Mouse (Mus musculus): ENCODE results near the gene Gm12569. TPM values are rescaled to one million over a fixed set of nuclear protein-coding genes. Genes with fewer than 3 reads are reported as not detected.

Gm12569 gene
- not detected in 2 replicates for polyA plus RNA-seq (2015; fragmentation: Nextera tagmentation; extraction: Ambion mirVana)

DNA sequence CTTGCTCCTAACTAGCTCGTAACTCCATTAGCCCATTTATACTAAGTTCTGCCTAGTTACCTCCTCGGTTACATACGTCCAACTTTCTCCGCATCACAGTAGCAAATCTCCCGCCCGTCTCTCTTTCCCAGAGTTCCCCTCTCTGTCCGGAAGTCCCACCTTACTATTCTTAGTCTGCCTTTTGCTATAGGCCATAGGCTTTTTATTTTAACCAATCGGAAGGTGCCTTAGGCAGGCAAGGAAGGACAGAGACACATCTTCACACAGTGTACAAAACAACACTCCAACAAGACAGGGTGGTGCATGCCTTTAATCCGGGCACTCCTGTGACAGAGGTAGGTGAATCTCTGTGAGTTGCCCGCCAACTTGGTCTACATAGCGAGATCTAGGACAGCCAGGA is at the start of gene Gm12569:
Gene Gm12569 (plus strand): TSS at position 166 of the 400 bp plus-strand sequence.
- no peak within 1 kb of the TSS for H3K4me2 ChIP-seq
- no peaks in the 10 kb centered on the region for H3K9me3 ChIP-seq

DNA sequence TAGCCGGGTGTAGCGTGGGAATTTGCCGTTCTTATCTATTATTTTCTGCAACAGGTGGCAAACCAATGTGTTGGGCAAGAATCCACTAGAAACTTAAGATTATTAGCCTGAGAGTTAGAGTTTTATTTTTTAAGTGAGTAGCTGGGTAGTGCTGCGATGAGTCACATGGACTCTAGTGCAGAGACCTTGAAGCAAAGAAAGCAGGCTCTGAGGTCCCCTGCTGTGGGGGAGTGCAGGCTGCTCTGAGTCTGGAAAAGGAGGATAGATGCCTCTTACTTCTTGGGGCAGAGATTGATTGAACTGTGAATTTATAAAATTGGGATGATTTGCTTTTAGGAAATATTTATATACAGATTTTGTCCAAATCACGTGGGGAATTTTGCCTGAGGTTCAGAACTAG is 17.5 kb upstream of the Gm12569 start:
- WGBS: 83% methylated on average over 5 of the region's 5 CpGs
- H3K27ac ChIP-seq (replicated peaks): no peak overlapping the region

More for the DNA sequence above, at the start of gene Gm12569:
- H3K4me3 ChIP-seq: no peak within 1 kb of the TSS
- H3K9ac ChIP-seq: no peak within 1 kb of the TSS
- no peaks in the 10 kb centered on the region for H3K4me1 ChIP-seq (replicated peaks)
- no peaks in the 10 kb centered on the region for H3K27me3 ChIP-seq
- no peak for ATAC-seq (ENCODE audit: low read depth)
- no peak within 1 kb of the TSS for H3K27ac ChIP-seq (replicated peaks)
- WGBS: 94% methylated on average over 11 of the region's 11 CpGs
- no peaks in the 10 kb centered on the region for H3K36me3 ChIP-seq

DNA sequence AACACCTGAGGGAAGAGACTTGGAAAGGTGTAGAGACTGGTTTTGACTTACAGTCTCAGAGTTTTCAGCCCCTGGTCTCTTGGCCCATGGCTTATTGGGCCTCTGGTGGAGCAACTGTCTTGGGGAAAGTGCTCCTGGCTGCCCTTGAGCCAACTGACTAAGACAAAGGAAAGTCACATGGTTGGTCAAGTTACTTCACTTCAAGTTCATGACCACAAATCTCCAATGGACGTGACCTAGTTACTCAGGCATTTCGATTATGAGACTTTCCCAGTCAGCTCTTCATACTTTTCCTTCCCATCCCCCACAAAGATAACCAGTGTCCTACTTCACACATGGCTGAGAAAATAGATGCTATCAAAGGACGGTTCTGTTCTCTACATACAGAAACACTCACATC is 12.5 kb upstream of the Gm12569 start:
- ATAC-seq (ENCODE audit: low read depth): no peak
- Histone ChIP-seq H3K9me3 (0 out of 2 replicates have a peak, but pooled peaks cover 4% of the 10 kb centered on the region), H3K4me1 (replicated peaks) (no peaks in the 10 kb centered on the region), H3K27me3 (no peaks in the 10 kb centered on the region), H3K27ac (replicated peaks) (no peak overlapping the region), H3K4me2 (no peak overlapping the region), H3K36me3 (no peaks in the 10 kb centered on the region), H3K4me3 (no peak overlapping the region), H3K9ac (no peak overlapping the region)
- 90% methylated on average over 3 of the region's 3 CpGs for WGBS

More for the DNA sequence above, 17.5 kb upstream of the Gm12569 start:
- no peak overlapping the region for H3K4me2 ChIP-seq
- no peaks in the 10 kb centered on the region for H3K27me3 ChIP-seq
- ATAC-seq (ENCODE audit: low read depth): no peak
- H3K4me3 ChIP-seq: no peak overlapping the region
- no peaks in the 10 kb centered on the region for H3K36me3 ChIP-seq
- H3K9me3 ChIP-seq: 0 out of 2 replicates have a peak, but pooled peaks cover 4% of the 10 kb centered on the region
- no peaks in the 10 kb centered on the region for H3K4me1 ChIP-seq (replicated peaks)
- H3K9ac ChIP-seq: no peak overlapping the region

DNA sequence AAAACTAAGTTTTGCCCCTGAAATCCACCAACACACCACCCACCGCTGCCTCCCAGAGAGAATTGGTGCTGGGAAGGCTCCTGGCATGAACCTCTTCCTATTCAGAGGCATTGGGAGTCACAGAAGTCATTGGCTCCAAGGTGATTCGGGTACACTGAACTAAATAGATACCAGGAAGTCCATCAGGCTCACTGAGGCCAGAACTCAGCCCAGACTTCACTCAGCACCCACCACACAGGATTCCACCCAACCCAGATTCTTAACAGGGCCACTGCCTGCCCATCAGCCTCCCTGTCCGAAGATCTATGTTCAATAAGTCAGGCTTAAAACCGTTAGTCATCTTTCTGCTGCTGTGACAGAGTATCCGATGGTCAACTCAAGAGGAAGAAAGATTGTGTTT is 8.8 kb upstream of the Gm12569 start:
- Histone ChIP-seq H3K4me3 (no peak overlapping the region), H3K27ac (replicated peaks) (no peak overlapping the region), H3K4me1 (replicated peaks) (no peaks in the 10 kb centered on the region), H3K4me2 (no peak overlapping the region), H3K9ac (no peak overlapping the region), H3K9me3 (no peaks in the 10 kb centered on the region), H3K36me3 (no peaks in the 10 kb centered on the region), H3K27me3 (no peaks in the 10 kb centered on the region)
- no peak for ATAC-seq (ENCODE audit: low read depth)
- 92% methylated on average over 5 of the region's 5 CpGs for WGBS

DNA sequence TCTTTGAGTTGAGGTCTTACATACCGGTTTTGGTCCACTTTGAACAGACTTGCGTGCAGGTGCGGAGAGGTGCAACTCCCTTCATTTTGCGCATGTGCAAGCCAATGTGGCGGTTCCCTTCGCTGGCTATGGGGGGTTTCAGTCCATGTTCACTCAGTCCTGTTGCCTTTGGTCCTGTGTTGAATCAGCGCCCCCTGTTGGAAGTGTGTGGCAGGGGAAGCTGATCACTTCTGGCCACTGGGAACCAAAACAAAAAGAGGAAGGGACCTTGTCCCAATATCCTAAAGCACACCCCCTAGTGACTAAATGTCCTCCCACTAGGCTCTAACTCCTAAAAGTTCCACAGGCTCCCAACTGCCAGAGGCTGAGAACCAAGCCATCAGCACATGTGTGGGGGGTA is 6.3 kb upstream of the Gm12569 start:
- Histone ChIP-seq H3K4me2 (no peak overlapping the region), H3K27me3 (no peaks in the 10 kb centered on the region), H3K9me3 (no peaks in the 10 kb centered on the region), H3K27ac (replicated peaks) (no peak overlapping the region), H3K36me3 (no peaks in the 10 kb centered on the region), H3K4me1 (replicated peaks) (no peaks in the 10 kb centered on the region), H3K4me3 (no peak overlapping the region), H3K9ac (no peak overlapping the region)
- WGBS: 87% methylated on average over 7 of the region's 7 CpGs
- no peak for ATAC-seq (ENCODE audit: low read depth)

DNA sequence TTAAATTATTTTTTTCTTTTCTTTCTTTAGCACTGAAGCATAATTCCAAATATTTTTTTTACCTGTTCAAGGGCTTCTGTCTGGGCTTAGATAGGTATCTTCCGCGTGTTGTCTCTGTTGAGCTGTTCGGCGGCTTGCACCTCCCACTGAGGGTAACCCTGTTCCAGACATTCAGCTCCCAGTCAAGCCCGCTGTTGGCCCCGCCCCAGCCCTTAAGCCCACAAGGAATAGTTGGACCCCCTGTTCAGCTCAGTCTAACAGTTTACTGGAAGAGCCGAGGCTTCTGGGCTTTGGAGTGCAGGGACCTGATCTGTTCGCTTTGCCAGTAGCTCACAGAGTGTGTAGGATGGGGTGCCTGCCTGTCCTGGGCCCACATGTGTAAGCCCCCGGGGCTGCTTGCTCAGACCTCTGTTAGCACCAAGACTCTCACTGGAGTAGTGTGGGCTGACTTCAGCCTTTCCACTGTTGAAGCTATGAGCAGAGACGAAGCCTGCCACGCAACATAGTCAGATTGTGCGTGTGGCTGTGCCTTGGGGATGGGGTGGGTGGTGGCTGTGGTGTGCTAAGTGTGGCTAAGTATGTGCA is 785 bp upstream of the Gm12569 start:
- Histone ChIP-seq H3K9ac (no peak overlapping the region), H3K4me1 (replicated peaks) (no peaks in the 10 kb centered on the region), H3K36me3 (no peaks in the 10 kb centered on the region), H3K27me3 (no peaks in the 10 kb centered on the region), H3K4me3 (no peak overlapping the region), H3K9me3 (no peaks in the 10 kb centered on the region), H3K27ac (replicated peaks) (no peak overlapping the region), H3K4me2 (no peak overlapping the region)
- WGBS: 81% methylated on average over 12 of the region's 12 CpGs
- ATAC-seq (ENCODE audit: low read depth): no peak

DNA sequence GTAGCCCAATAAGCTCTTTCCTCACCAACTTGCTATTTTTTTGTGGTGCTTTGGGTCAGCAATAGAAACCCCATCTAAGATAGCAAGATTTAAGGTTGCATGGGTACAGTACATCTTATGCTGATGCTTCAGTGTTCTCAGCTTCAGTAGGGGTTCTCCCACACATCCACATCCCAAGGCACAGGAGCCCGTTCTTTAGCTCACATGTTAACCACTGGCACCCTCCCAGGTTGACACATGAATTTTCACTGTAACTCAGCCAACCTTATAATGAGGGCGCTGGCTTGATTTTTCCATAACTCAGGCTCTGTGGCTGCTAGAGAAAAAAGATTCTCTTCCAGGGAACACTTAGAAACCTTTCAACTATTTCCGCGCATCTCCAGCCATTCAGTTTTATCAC is 6.8 kb downstream of the Gm12569 start:
- H3K27ac ChIP-seq (replicated peaks): no peak overlapping the region
- 88% methylated on average over 4 of the region's 4 CpGs for WGBS
- no peaks in the 10 kb centered on the region for H3K27me3 ChIP-seq
- H3K4me3 ChIP-seq: no peak overlapping the region
- H3K9ac ChIP-seq: no peak overlapping the region
- no peak for ATAC-seq (ENCODE audit: low read depth)
- no peaks in the 10 kb centered on the region for H3K9me3 ChIP-seq
- H3K4me2 ChIP-seq: no peak overlapping the region
- H3K36me3 ChIP-seq: no peaks in the 10 kb centered on the region
- H3K4me1 ChIP-seq (replicated peaks): no peaks in the 10 kb centered on the region

DNA sequence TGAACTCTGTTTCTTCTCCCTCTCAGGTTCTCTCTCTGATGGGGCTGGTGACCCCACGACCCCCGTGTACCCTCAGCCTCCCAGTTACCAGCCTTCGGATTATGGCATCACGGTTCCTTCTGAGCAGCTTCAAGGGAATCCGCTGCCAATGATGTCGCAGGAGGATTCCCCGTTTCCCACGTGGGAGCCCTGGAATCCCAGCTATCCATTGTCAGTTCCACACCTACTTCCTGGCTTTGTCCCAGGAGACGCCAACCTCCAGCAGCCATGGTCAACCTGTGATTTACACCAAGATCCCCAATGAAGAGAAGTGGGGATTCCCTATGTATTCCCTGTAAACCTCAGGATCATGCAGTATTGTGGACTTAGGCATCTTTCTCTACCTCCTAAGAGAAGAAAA is 14.4 kb downstream of the Gm12569 start:
- Histone ChIP-seq H3K9me3 (no peaks in the 10 kb centered on the region), H3K4me2 (no peak overlapping the region), H3K4me3 (no peak overlapping the region), H3K27ac (replicated peaks) (no peak overlapping the region), H3K4me1 (replicated peaks) (no peaks in the 10 kb centered on the region), H3K9ac (no peak overlapping the region), H3K27me3 (no peaks in the 10 kb centered on the region), H3K36me3 (no peaks in the 10 kb centered on the region)
- WGBS: 90% methylated on average over 9 of the region's 9 CpGs
- no peak for ATAC-seq (ENCODE audit: low read depth)

DNA sequence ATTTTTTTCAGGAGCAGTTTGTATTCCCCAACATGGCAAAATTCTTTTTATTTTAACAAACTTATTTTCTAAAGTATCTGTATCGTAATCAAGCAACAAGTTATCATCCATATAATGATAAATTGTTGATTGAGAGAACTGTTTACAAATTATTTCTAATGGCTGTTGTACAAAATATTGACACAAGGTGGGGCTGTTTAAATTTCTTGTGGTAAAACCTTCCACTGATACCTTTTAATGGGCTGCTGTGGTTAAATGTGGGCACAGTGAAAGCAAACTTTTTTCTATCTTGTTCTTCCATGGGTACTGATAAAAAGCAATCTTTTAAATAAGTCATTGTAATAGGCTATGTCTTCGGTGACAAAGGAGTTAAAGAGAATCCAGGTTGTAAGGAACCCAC is 22.6 kb downstream of the Gm12569 start:
- ATAC-seq (ENCODE audit: low read depth): no peak
- no peak overlapping the region for H3K4me2 ChIP-seq
- H3K9me3 ChIP-seq: peaks cover 6% of the 10 kb centered on the region; the same call in 1 of the 2 replicates
- no peaks in the 10 kb centered on the region for H3K27me3 ChIP-seq
- WGBS: 89% methylated on average over 2 of the region's 2 CpGs
- no peak overlapping the region for H3K27ac ChIP-seq (replicated peaks)
- H3K36me3 ChIP-seq: no peaks in the 10 kb centered on the region
- H3K9ac ChIP-seq: no peak overlapping the region
- no peak overlapping the region for H3K4me3 ChIP-seq
- no peaks in the 10 kb centered on the region for H3K4me1 ChIP-seq (replicated peaks)

DNA sequence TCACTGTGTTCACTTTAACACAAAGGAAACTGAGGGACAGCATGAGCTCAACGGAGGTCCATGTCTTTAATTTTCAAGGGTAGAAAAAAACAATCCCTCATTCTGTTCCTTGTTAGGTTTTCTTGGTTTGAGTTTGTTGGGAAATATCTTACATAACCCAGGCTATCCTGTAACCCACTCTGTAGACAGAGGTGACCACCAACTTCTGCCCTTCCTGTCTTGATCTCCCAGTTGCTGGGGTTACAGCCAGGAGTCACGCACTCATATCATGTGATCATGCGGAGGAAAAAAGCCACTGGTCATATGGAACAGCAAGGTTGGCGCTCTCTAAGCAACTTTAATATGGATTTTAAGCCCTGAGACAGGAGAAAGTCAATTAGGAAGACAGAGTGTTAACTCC is 36.7 kb downstream of the Gm12569 start:
- no peak for ATAC-seq (ENCODE audit: low read depth)
- Histone ChIP-seq H3K27ac (replicated peaks) (no peak overlapping the region), H3K4me2 (no peak overlapping the region), H3K4me1 (replicated peaks) (peaks cover under 1% of the 10 kb centered on the region), H3K9me3 (no peaks in the 10 kb centered on the region), H3K36me3 (no peaks in the 10 kb centered on the region), H3K27me3 (no peaks in the 10 kb centered on the region), H3K9ac (no peak overlapping the region), H3K4me3 (no peak overlapping the region)
- 90% methylated on average over 4 of the region's 4 CpGs for WGBS

DNA sequence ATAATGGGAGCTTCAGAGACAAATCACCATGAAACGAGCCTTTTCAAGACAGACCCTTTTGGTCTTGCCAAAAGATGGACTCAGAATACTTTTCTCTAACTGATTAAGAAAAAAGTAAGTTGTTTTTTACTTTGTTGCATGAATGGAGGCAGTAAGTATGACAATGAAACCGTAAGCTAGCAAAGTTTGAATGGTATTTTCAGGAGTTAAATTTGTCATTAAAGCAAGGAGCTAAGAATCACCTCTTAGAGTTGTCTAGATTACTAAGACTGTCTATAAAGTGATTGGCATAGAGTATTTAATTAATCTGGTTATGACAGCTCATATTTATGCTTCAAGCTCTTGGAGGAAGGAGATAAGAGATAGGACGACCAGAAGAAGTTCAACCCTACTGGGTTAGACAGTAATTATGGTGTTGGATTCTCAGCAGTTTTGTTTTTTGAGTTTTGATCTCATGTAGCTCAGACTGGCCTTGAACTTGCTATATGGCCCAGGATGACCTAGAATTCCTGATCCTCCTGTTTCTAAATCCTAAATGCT is 41.5 kb downstream of the Gm12569 start, which contains the start of gene Clk4:
Gene Clk4 (plus strand): TSS at position 51 of the 540 bp plus-strand sequence.
- no peaks in the 10 kb centered on the region for H3K36me3 ChIP-seq
- H3K4me2 ChIP-seq: peak within 1 kb of the TSS; percentile 82
- H3K9me3 ChIP-seq: no peaks in the 10 kb centered on the region
- no peaks in the 10 kb centered on the region for H3K27me3 ChIP-seq
- ATAC-seq (ENCODE audit: low read depth): no peak
- peak within 1 kb of the TSS; percentile 95 for H3K27ac ChIP-seq (replicated peaks)
- 75% methylated on average over 3 of the region's 3 CpGs for WGBS
- H3K4me1 ChIP-seq (replicated peaks): peaks cover 37% of the 10 kb centered on the region
- H3K9ac ChIP-seq: peak within 1 kb of the TSS; percentile 97
- H3K4me3 ChIP-seq: peak within 1 kb of the TSS; percentile 90

DNA sequence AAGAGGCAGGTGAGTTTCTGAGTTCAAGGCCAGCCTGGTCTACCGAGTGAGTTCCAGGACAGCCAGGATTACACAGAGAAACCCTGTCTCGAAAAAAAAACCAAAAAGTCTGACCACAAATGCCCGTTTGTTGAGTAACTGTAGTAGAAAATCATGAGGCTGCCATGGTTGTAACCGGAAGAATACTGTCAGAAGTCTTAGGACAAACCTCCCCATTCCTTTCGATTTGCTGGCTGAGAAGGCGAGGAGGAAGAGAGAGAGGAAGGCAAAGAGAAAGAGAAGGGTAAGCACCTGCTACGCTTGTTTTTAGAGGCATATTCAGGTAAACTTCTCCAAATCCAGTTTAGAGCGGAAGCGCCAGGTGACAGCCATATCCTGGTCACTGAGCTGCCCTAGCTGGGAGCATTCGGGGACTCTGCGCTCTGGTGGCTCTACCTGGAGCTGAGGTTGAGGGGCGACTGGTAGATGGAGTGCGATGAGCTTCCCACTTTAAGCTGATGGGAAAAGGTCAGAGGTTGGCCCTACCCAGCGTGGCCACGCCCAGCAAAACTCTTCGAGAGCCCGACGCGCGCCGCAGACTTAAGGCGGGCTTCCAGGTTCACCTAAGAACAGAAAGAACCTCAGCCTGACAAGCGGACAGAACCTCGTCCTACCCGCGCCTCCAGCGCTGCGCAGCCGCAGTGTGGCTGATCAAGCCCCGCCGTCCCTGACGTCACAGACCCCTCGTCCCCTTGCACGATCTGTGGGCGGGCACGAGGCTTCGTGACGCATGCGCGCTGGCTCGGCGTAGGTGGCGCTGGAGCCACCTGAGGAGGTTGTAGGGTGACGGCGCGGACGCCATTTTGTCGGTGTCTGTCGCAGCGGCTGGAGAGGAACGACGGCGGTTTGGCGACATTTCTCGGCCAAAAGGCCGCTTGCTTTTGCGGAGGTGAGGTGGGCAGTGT is 42.3 kb downstream of the Gm12569 start, which contains the start of gene BC049762:
Gene BC049762 (minus strand): TSS at position 705 of the 944 bp plus-strand sequence.
- H3K4me1 ChIP-seq (replicated peaks): peaks cover 41% of the 10 kb centered on the region
- no peaks in the 10 kb centered on the region for H3K27me3 ChIP-seq
- WGBS: 9% methylated on average over 57 of the region's 57 CpGs
- H3K4me3 ChIP-seq: peak within 1 kb of the TSS; percentile 90
- peak within 1 kb of the TSS; percentile 95 for H3K27ac ChIP-seq (replicated peaks)
- ATAC-seq (ENCODE audit: low read depth): peak; percentile 99
- peak within 1 kb of the TSS; percentile 82 for H3K4me2 ChIP-seq
- H3K9me3 ChIP-seq: no peaks in the 10 kb centered on the region
- H3K36me3 ChIP-seq: peaks cover 4% of the 10 kb centered on the region
- H3K9ac ChIP-seq: peak within 1 kb of the TSS; percentile 97
